Mouse (Mus musculus): ENCODE results near the gene Erp29. TPM values are rescaled to one million over a fixed set of nuclear protein-coding genes. Genes with fewer than 3 reads are reported as not detected.
A peak's percentile ranks its signal among the peaks of the same experiment; 100 is the strongest.

The Erp29 gene
- polyA plus RNA-seq, 1 experiment from 2014 or later = 160 TPM

DNA sequence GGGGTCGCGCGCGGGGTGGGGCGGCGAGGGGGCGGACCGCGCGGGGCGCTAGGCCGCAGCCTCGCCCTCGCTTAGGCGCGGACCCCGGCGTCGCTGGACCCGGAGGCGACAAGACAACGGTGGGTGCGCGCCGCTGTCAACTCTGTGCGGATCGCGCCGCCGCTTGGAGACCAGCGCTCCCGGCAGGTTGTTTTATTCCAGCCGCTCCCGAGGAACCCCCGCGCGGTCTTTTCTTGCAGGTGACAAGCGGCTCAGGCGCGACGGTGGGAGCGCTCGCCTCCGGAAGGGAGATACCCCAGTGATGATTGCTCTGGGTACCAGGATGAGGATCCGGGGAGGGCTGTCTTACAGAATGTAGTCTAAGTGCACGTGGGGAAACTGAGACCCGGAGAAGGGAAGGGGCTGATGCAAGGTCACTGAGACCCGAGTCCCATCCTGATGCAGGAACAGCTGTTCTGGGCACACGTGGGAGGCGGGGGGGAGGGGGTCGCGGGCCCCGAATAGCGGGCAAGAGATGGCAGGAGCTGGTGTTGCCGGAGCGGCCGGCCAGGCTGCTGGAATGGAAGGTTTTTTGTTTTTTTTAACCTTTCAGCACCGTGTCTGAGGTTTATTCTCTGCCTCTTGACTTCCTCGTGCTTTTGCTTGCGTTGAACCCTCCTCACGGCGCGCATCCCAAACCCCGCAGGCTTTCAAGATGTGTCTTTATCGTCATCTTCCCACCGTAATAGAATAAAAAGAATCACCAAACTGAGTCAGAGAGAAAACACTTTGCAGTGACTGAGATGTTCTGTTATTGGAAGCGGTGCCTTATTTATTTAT is 54.0 kb downstream of the Erp29 start:
- Histone ChIP-seq H3K4me2 (replicated peaks) (peak overlapping the region; percentile 97), H3K4me3 (replicated peaks) (peak overlapping the region; percentile 97), H3K9ac (replicated peaks) (peak overlapping the region; percentile 90), H3K4me1 (replicated peaks) (peaks cover 25% of the 10 kb centered on the region), H3K27ac (peak overlapping the region; percentile 74), H3K36me3 (peaks cover 12% of the 10 kb centered on the region; the same call in 1 of the 2 replicates), H3K27me3 (no peaks in the 10 kb centered on the region), H3K9me3 (no peaks in the 10 kb centered on the region)
- WGBS = under 1% methylated on average over 65 of the region's 67 CpGs
- peak; percentile 83 for ATAC-seq

DNA sequence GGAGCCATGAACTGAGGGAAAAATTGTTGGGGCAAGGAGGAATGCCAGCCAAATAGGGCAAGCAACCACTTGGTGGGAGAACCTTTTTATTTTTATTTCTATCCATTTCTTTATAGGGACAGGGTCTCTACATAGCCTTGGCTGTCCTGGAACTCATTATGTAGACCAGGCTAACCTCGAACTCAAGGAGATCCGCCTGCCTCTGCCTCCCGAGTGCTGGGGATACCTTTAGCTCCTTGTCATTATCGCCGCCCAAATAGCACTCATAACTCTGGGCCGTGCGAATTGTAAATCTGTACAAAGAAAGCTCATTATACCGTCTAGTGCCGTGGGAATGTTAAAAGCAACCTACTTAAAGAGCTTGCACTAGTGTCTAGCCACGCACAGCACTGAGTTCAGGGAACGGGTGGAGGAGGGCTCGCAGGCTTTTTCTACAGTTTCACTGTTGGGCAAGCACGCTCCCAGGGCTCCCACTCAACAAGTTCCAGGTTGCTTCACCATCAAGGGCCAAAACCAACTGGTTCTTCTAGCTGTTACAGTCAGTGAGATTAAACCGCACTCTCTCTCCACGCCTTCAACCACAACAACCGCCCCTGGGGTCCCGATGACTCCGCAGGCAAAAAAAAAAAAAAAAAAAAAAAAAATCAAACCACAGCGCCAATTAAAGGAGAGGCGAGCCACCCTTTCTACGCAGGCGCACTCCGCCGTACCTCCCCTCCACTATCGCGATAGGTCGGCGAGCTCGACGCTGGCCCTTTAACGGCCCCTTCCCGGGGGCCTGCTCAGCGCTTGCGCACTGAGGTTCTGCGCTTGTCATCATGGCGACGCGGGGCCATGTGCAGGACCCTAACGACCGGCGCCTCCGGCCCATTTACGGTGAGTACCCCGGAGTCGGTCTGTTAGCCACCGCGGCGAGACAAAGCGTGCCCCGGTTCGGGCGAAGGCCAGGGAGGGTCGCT is 54.8 kb downstream of the Erp29 start, which contains the start of gene Naa25:
Naa25 (plus strand) TSS at position 750 of the 959 bp plus-strand sequence.
- 0 out of 2 replicates have a peak, but pooled peaks cover 7% of the 10 kb centered on the region for H3K36me3 ChIP-seq
- no peaks in the 10 kb centered on the region for H3K27me3 ChIP-seq
- 11% methylated on average over 51 of the region's 53 CpGs for WGBS

DNA sequence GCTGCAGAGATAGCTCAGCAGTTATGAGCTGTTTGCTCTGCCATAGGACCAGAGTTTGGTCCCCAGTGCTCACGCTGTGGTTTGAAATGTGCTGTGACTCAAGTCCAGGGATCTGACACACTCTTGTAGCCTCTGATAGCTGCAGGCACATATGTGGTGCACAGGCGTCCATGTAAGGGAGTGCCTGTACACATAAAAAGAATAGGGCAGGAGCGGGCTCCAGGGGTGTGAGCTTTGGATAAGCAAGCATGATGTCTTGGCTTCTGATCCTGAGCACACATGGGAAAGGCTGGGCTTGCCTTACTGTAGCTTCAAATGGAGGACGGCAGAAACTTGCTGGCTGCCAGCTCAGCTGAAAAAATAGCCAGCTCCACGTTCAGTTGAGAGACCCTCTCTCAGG is 56.7 kb downstream of the Erp29 start:
- Histone ChIP-seq H3K4me2 (replicated peaks) (no peak overlapping the region), H3K27me3 (no peaks in the 10 kb centered on the region), H3K27ac (no peak overlapping the region), H3K9ac (replicated peaks) (no peak overlapping the region), H3K9me3 (no peaks in the 10 kb centered on the region), H3K36me3 (0 out of 2 replicates have a peak, but pooled peaks cover under 1% of the 10 kb centered on the region), H3K4me3 (replicated peaks) (no peak overlapping the region), H3K4me1 (replicated peaks) (peaks cover 25% of the 10 kb centered on the region)
- no peak for ATAC-seq
- 88% methylated on average over 5 of the region's 5 CpGs for WGBS

More for the DNA sequence above, 54.8 kb downstream of the Erp29 start, which contains the start of gene Naa25:
- peak within 1 kb of the TSS; percentile 90 for H3K9ac ChIP-seq (replicated peaks)
- peak; percentile 97 for ATAC-seq
- H3K4me3 ChIP-seq (replicated peaks) = peak within 1 kb of the TSS; percentile 97
- peaks cover 25% of the 10 kb centered on the region for H3K4me1 ChIP-seq (replicated peaks)
- peak within 1 kb of the TSS; percentile 77 for H3K27ac ChIP-seq
- H3K4me2 ChIP-seq (replicated peaks) = peak within 1 kb of the TSS; percentile 97
- no peaks in the 10 kb centered on the region for H3K9me3 ChIP-seq

DNA sequence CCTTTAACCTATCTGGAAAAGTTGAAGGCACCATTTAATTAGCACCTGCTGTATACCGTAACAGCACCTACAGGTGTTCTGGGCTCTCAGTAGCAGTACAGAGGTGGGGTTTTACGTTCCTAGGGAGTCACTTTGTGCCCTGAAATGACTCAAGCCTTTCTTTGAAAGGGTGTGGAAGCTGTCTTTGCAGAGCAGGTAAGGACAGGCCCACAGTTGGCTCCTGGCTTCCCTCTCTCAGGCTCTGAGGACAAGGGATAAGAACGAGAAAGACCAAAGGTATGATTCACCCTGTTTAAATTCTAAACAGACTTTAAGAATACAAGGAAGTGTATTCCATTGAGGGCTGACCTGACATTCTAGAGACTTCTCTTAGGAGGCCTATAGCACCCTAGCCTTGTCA is 58.9 kb downstream of the Erp29 start:
- Histone ChIP-seq H3K4me1 (replicated peaks) (peaks cover 14% of the 10 kb centered on the region), H3K9me3 (no peaks in the 10 kb centered on the region), H3K36me3 (no peaks in the 10 kb centered on the region), H3K9ac (replicated peaks) (no peak overlapping the region), H3K4me3 (replicated peaks) (no peak overlapping the region), H3K4me2 (replicated peaks) (no peak overlapping the region), H3K27ac (no peak overlapping the region), H3K27me3 (no peaks in the 10 kb centered on the region)
- no peak for ATAC-seq
- WGBS = 78% methylated on average over 3 of the region's 3 CpGs

DNA sequence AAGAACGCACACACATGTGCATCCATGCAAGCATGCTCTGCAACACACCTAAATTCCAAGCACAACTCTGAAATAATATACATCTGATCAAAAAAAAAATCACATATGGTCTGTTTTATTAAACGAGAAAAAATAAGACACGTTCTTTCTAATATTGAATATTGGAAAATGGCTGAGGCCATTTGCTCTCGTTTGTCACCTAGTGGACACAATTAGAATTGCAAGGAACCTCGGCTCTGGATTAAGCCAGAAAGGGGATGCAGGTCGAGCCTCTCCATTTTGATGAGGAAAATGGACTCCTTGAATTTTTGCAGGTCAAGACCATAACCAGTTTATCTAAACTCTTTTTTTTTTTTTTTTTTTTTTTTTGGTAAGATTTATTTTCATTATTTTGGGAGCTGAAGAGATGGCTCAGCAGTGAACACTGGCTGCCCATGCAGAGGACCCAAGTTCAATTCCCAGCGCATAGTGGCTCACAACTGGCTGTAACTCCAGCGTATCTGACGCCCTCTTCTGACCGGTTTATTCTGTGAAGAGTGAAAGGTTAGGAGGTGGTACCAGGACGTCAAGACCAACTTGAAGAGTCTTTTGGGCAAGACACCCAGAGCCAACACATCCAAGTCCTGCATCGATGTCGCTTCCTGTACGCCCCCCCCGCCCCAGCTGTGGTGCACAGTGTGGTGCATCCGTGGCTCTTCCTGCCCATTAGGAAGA is 59.5 kb downstream of the Erp29 start:
- no peak overlapping the region for H3K4me2 ChIP-seq (replicated peaks)
- 59% methylated on average over 16 of the region's 16 CpGs for WGBS

DNA sequence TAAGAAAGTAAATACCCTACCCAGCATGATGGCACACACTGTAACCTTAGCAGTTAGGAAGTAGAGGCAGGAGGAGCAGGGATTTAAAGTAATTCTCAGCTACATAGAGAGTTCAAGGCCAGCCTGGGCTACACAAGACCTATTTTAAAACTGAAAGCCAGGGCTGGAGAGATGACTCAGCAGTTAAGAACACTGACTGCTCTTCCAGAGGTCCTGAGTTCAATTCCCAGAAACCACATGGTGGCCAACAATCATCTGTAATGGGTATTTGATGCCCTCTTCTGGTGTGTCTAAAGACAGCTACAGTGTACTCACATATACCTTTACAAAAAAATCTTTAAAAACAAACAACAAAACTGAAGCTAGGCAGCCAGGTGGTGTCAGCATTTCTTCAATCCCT is 62.6 kb downstream of the Erp29 start:
- no peak overlapping the region for H3K4me3 ChIP-seq (replicated peaks)
- H3K9ac ChIP-seq (replicated peaks) = no peak overlapping the region
- peaks cover 5% of the 10 kb centered on the region; the same call in 1 of the 2 replicates for H3K27me3 ChIP-seq
- H3K4me1 ChIP-seq (replicated peaks) = peaks cover 8% of the 10 kb centered on the region
- H3K27ac ChIP-seq = 0 out of 2 replicates have a peak overlapping the region, but pooled peaks have one; percentile 36
- H3K9me3 ChIP-seq = no peaks in the 10 kb centered on the region
- no peak for ATAC-seq
- H3K4me2 ChIP-seq (replicated peaks) = no peak overlapping the region
- H3K36me3 ChIP-seq = no peaks in the 10 kb centered on the region

More for the DNA sequence above, 59.5 kb downstream of the Erp29 start:
- H3K4me3 ChIP-seq (replicated peaks) = no peak overlapping the region
- H3K36me3 ChIP-seq = no peaks in the 10 kb centered on the region
- ATAC-seq = no peak
- H3K4me1 ChIP-seq (replicated peaks) = peaks cover 13% of the 10 kb centered on the region
- no peaks in the 10 kb centered on the region for H3K27me3 ChIP-seq
- no peaks in the 10 kb centered on the region for H3K9me3 ChIP-seq
- no peak overlapping the region for H3K9ac ChIP-seq (replicated peaks)
- no peak overlapping the region for H3K27ac ChIP-seq

DNA sequence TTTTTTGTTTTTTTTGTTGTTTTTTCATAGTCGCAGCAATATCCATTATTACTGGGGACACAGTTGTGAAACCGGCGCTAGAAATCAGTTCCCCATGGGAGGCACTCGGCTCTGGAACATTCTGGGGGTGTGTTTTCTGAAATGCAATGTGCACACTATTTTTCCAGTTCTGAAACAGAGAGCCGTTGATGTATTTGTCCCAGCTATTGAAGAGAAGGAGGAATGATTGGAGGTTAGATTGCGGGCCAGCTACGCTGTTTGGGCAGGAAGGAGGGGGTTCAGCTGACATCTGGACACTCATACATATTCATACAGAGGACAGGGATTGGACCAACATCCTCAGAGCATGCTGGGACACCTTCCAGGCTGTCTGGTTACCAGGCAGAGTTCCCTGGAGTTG is 63.2 kb downstream of the Erp29 start:
- Histone ChIP-seq H3K27ac (peak overlapping the region; percentile 36; the same call in 1 of the 2 replicates), H3K36me3 (no peaks in the 10 kb centered on the region), H3K9ac (replicated peaks) (no peak overlapping the region), H3K9me3 (no peaks in the 10 kb centered on the region), H3K27me3 (peaks cover 5% of the 10 kb centered on the region; the same call in 1 of the 2 replicates), H3K4me3 (replicated peaks) (no peak overlapping the region), H3K4me2 (replicated peaks) (no peak overlapping the region), H3K4me1 (replicated peaks) (peaks cover 14% of the 10 kb centered on the region)
- 49% methylated on average over 7 of the region's 7 CpGs for WGBS
- no peak for ATAC-seq

DNA sequence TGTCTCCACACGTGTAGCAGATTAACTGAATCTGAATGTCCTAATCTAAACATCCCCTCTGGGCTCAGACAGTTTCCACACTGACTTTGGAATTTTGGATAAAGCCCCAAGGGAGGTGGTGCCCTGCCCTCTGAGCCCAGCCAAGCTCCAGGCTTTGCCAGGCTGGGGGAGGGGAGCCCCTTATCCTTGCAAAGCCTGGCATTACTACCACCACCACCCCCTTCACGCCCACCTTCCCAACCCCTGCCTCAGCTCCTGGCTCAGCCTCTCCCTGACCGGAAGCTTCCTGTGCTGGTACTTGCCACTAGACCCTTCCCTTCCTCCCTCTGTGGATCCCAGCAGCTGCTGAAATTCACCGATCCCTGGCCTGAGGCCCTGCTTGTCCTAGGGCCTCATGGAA is 65.2 kb downstream of the Erp29 start:
- Histone ChIP-seq H3K4me3 (replicated peaks) (no peak overlapping the region), H3K27ac (no peak overlapping the region), H3K4me2 (replicated peaks) (no peak overlapping the region), H3K4me1 (replicated peaks) (peaks cover 34% of the 10 kb centered on the region), H3K9ac (replicated peaks) (no peak overlapping the region), H3K27me3 (peaks cover 5% of the 10 kb centered on the region; the same call in 1 of the 2 replicates), H3K36me3 (peaks cover 11% of the 10 kb centered on the region), H3K9me3 (no peaks in the 10 kb centered on the region)
- 62% methylated on average over 4 of the region's 4 CpGs for WGBS
- ATAC-seq = no peak

DNA sequence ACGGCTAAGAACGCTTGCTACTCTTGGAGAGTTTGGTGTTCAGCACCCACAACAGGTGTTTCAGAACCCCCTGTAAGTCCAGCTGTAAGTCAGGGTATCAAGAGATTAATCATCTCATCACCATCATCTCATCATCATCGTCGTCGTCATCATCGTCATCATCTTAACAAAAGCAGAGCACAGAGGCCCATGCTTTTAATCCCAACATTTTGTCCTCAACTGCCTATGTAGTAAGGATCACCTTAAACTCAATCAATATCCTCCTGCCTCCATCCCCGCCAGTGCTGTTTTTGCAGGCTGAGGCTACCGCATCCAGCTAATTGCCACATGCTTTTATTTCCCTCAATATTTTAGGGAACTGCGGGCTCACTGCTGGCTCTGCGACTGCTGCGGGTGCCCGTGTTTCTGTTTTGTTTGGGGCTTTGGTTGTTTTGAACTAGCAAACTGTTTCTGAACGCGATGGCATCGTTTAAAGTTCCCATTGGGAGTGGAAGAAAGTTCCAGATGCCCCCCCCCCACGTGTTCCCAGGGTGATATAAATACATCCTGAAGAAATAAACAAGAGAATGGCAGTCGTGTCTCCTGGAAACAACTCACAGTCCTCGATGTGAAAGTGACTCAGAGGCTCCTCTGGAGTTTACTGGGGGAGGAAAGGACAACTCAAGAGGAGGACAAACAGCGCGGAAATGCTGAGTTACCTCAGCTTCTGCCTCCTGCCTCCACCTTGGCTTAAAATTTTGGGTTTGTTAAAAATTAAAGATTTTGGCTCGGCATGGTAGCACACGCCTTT is 66.0 kb downstream of the Erp29 start:
- Histone ChIP-seq H3K27me3 (peaks cover 5% of the 10 kb centered on the region; the same call in 1 of the 2 replicates), H3K9me3 (no peaks in the 10 kb centered on the region), H3K9ac (replicated peaks) (peak overlapping the region; percentile 88; the same call in 1 of the 2 replicates), H3K4me3 (replicated peaks) (peak overlapping the region; percentile 89), H3K4me1 (replicated peaks) (peaks cover 35% of the 10 kb centered on the region), H3K27ac (peak overlapping the region; percentile 89; the same call in 1 of the 2 replicates), H3K4me2 (replicated peaks) (peak overlapping the region; percentile 69), H3K36me3 (peaks cover 19% of the 10 kb centered on the region)
- 34% methylated on average over 22 of the region's 22 CpGs for WGBS
- no peak for ATAC-seq

DNA sequence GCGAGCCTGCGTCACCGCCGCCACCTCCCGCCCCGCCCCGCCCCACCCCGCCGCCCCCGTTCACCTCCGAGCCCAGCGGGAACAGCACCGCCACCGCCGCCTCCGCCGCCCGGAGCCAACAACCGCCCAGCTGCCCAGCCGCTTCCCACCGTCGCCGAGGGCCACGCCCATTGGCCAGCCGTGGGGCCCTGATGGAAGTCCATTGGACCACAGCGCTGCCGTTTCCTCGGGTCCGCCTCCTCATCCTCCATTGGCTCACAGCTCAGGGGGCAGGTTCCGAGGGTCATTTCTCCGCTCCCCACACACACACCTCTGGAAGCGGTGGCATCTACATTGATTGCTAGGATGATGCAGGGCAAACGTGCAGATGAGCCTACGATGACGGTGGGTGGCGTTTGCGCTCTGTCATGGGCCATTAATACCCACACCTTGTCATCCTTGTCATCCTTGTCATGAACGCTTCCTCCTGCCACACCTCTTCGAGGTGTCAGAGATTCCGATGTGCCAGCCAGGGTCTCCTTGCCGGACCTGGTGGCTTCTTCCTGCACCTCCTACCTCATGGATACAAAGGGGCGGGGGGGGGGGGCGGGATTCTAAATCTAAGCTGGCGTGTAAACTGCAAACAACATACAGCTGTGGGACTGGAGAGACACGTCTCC is 66.7 kb downstream of the Erp29 start, which contains the start of gene Trafd1:
Trafd1 (minus strand) TSS at position 172 of the 659 bp plus-strand sequence.
- H3K4me1 ChIP-seq (replicated peaks) = peaks cover 35% of the 10 kb centered on the region
- H3K27ac ChIP-seq = peak within 1 kb of the TSS; percentile 89
- H3K9ac ChIP-seq (replicated peaks) = peak within 1 kb of the TSS; percentile 88
- peaks cover 5% of the 10 kb centered on the region; the same call in 1 of the 2 replicates for H3K27me3 ChIP-seq
- peak within 1 kb of the TSS; percentile 69 for H3K4me2 ChIP-seq (replicated peaks)
- peak; percentile 96 for ATAC-seq
- under 1% methylated on average over 45 of the region's 45 CpGs for WGBS
- peaks cover 6% of the 10 kb centered on the region; the same call in 1 of the 2 replicates for H3K9me3 ChIP-seq
- H3K4me3 ChIP-seq (replicated peaks) = peak within 1 kb of the TSS; percentile 89
- H3K36me3 ChIP-seq = peaks cover 26% of the 10 kb centered on the region

Measured in midbrain, embryonic 13.5 days (tissue).